Mouse (Mus musculus) liver, embryonic 12.5 days (tissue): ENCODE data around the gene Fas. TPM values are rescaled to one million over a fixed set of nuclear protein-coding genes. Genes with fewer than 3 reads are reported as not detected.

Experiments
- ATAC-seq: fragments of 200-750 bp; cut with Nextera tagmentation; 2 replicates; pipeline ENCODE4 v1.8.0; 2017; ENCODE audit warnings: moderate number of reproducible peaks, mild to moderate bottlenecking, moderate library complexity
- H3K27ac ChIP-seq: fragments of 300-500 bp; sonication (generic); 2 replicates; pipeline ENCODE4 v1.5.1; 2016; ENCODE audit warnings: mild to moderate bottlenecking
- H3K27me3 ChIP-seq: fragments of 300-500 bp; sonication (generic); replicated peaks from 2 replicates; pipeline ENCODE4 v1.6.1; 2016; ENCODE audit warnings: mild to moderate bottlenecking, moderate library complexity
- H3K36me3 ChIP-seq: fragments of 300-500 bp; sonication (generic); 2 replicates; pipeline ENCODE4 v1.6.1; 2016; ENCODE audit warnings: mild to moderate bottlenecking, moderate library complexity
- H3K4me1 ChIP-seq: fragments of 300-500 bp; sonication (generic); 2 replicates; pipeline ENCODE4 v1.6.1; 2016
- H3K4me2 ChIP-seq: fragments of 300-500 bp; sonication (generic); 2 replicates; pipeline ENCODE4 v1.6.1; 2016; ENCODE audit warnings: mild to moderate bottlenecking, moderate library complexity
- H3K4me3 ChIP-seq: fragments of 300-500 bp; sonication (generic); 2 replicates; pipeline ENCODE4 v1.5.1; 2016; ENCODE audit warnings: mild to moderate bottlenecking, moderate library complexity
- H3K9ac ChIP-seq: fragments of 300-500 bp; sonication (generic); 2 replicates; pipeline ENCODE4 v1.6.1; 2016; ENCODE audit warnings: mild to moderate bottlenecking, moderate library complexity
- H3K9me3 ChIP-seq: fragments of 300-500 bp; sonication (generic); replicated peaks from 2 replicates; pipeline ENCODE4 v1.6.1; 2016; ENCODE audit warnings: mild to moderate bottlenecking, moderate library complexity
- WGBS: fragments of 180-500 bp; shearing (Covaris S2); methylation state at CpG from one replicate; pipeline ENCODE4 v1.1.7; 2016; ENCODE audit not compliant: insufficient replicate concordance; 5-methylcytosine and 5-hydroxymethylcytosine counted together
- polyA plus RNA-seq: library from polyadenylated mRNA; unstranded; fragments of >200 nt; fragmentation: Nextera tagmentation; extraction: Ambion mirVana; gene quantifications from 2 replicates; pipeline ENCODE4 v1.2.1, GENCODE M21; 2016

Fas gene
- polyA plus RNA-seq = 0.74 and 1.4 TPM in 2 replicates

- Histone ChIP-seq H3K27ac (no peak within 1 kb of the TSS), H3K9me3 (no peaks in the 10 kb centered on the region), H3K27me3 (peaks cover 10% of the 10 kb centered on the region), H3K9ac (peak within 1 kb of the TSS; percentile 51), H3K36me3 (no peaks in the 10 kb centered on the region), H3K4me1 (peaks cover 10% of the 10 kb centered on the region; the same call in 1 of the 2 replicates), H3K4me2 (peak within 1 kb of the TSS; percentile 74), H3K4me3 (peak within 1 kb of the TSS; percentile 50)
- ATAC-seq = peak; percentile 85
- WGBS = 4% methylated on average over 19 of the region's 19 CpGs
These were observed at the start of gene Fas for GRCm38 (mm10) chr19:34289948-34290789. TSS of gene Fas (plus strand) at chr19:34290666.

GRCm38 (mm10) chr19:34241247-34241915 lies 49.1 kb upstream of the Fas start:
- peaks cover 4% of the 10 kb centered on the region; the same call in 1 of the 2 replicates for H3K36me3 ChIP-seq
- H3K27ac ChIP-seq = no peak overlapping the region
- H3K9me3 ChIP-seq = no peaks in the 10 kb centered on the region
- no peak overlapping the region for H3K4me3 ChIP-seq
- WGBS = 57% methylated on average over 15 of the region's 15 CpGs
- no peak overlapping the region for H3K4me2 ChIP-seq
- H3K9ac ChIP-seq = no peak overlapping the region
- H3K4me1 ChIP-seq = no peaks in the 10 kb centered on the region
- H3K27me3 ChIP-seq = no peaks in the 10 kb centered on the region
- ATAC-seq = no peak

DNA sequence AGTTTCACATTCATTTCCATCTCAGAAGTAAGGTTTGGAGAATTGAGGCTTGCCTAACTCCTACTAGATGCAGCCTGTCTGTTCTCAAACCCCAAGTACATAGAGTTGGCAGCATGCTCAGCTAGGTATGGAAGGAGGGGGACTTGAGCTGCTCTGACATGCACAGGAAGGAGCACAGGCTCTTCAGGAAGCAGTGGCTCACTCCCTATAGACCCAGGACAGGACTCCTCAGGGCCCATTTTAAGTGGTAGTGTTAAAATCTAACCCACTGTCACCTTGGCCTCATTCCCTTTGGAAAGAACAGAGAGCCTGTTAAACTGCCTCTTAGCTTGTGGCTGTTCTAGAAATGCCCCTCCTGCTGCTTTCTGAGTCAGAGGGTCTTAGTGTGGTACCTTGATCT lies 47.5 kb upstream of the Fas start:
- Histone ChIP-seq H3K4me1 (no peaks in the 10 kb centered on the region), H3K36me3 (no peaks in the 10 kb centered on the region), H3K9me3 (no peaks in the 10 kb centered on the region), H3K4me2 (no peak overlapping the region), H3K27ac (no peak overlapping the region), H3K4me3 (no peak overlapping the region), H3K27me3 (no peaks in the 10 kb centered on the region), H3K9ac (no peak overlapping the region)
- no peak for ATAC-seq

GRCm38 (mm10) chr19:34244056-34244455 lies 46.4 kb upstream of the Fas start:
- Histone ChIP-seq H3K4me1 (no peaks in the 10 kb centered on the region), H3K9me3 (no peaks in the 10 kb centered on the region), H3K9ac (no peak overlapping the region), H3K36me3 (no peaks in the 10 kb centered on the region), H3K4me2 (no peak overlapping the region), H3K4me3 (no peak overlapping the region), H3K27me3 (no peaks in the 10 kb centered on the region), H3K27ac (no peak overlapping the region)
- 14% methylated on average over 6 of the region's 6 CpGs for whole genome bisulfite sequencing
- no peak for ATAC-seq

GRCm38 (mm10) chr19:34248558-34248957 lies 41.9 kb upstream of the Fas start:
- H3K9ac ChIP-seq = no peak overlapping the region
- ATAC-seq = no peak
- no peak overlapping the region for H3K4me2 ChIP-seq
- H3K27ac ChIP-seq = no peak overlapping the region
- H3K27me3 ChIP-seq = no peaks in the 10 kb centered on the region
- WGBS = 42% methylated on average over 5 of the region's 5 CpGs
- 0 out of 2 replicates have a peak, but pooled peaks cover 1% of the 10 kb centered on the region for H3K4me1 ChIP-seq
- no peaks in the 10 kb centered on the region for H3K9me3 ChIP-seq
- H3K4me3 ChIP-seq = no peak overlapping the region
- no peaks in the 10 kb centered on the region for H3K36me3 ChIP-seq

DNA sequence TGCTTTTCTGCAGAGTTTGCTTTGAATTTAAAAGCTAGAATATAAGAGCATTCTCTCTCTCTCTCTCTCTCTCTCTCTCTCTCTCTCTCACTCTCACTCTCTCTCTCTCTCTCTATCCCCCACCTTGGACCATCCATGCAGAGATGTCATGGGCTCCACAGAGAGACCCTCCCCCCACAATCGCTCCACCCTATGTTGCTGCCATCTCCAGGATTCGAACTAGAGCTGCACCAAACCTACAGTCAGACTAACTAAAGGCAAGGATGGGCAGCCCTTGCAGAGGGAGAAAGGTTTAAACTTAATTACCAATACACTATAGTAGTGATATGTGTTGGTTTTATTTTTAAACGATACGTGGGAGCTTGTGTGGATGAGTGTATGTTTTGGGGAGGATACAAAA lies 39.8 kb upstream of the Fas start:
- WGBS = 82% methylated on average over 4 of the region's 4 CpGs
- 0 out of 2 replicates have a peak, but pooled peaks cover 4% of the 10 kb centered on the region for H3K4me1 ChIP-seq
- no peak overlapping the region for H3K9ac ChIP-seq
- no peak overlapping the region for H3K4me2 ChIP-seq
- no peaks in the 10 kb centered on the region for H3K36me3 ChIP-seq
- H3K4me3 ChIP-seq = no peak overlapping the region
- no peak for ATAC-seq
- no peaks in the 10 kb centered on the region for H3K9me3 ChIP-seq
- H3K27me3 ChIP-seq = no peaks in the 10 kb centered on the region
- no peak overlapping the region for H3K27ac ChIP-seq

GRCm38 (mm10) chr19:34251900-34252299 lies 38.6 kb upstream of the Fas start:
- ATAC-seq = no peak
- Histone ChIP-seq H3K27ac (no peak overlapping the region), H3K9me3 (no peaks in the 10 kb centered on the region), H3K9ac (no peak overlapping the region), H3K36me3 (no peaks in the 10 kb centered on the region), H3K4me3 (no peak overlapping the region), H3K4me1 (0 out of 2 replicates have a peak, but pooled peaks cover 4% of the 10 kb centered on the region), H3K4me2 (no peak overlapping the region), H3K27me3 (no peaks in the 10 kb centered on the region)
- WGBS = 79% methylated on average over 2 of the region's 2 CpGs

- Histone ChIP-seq H3K4me3 (no peak overlapping the region), H3K27ac (no peak overlapping the region), H3K36me3 (no peaks in the 10 kb centered on the region), H3K4me2 (no peak overlapping the region), H3K9me3 (no peaks in the 10 kb centered on the region), H3K4me1 (0 out of 2 replicates have a peak, but pooled peaks cover 4% of the 10 kb centered on the region), H3K27me3 (no peaks in the 10 kb centered on the region), H3K9ac (no peak overlapping the region)
- WGBS = 63% methylated on average over 9 of the region's 9 CpGs
- ATAC-seq = no peak
These were observed 38.0 kb upstream of the Fas start for GRCm38 (mm10) chr19:34252450-34252849.

GRCm38 (mm10) chr19:34254101-34254879 lies 36.2 kb upstream of the Fas start:
- peak overlapping the region; percentile 33 for H3K4me2 ChIP-seq
- 0 out of 2 replicates have a peak, but pooled peaks cover 4% of the 10 kb centered on the region for H3K4me1 ChIP-seq
- no peaks in the 10 kb centered on the region for H3K9me3 ChIP-seq
- no peak for ATAC-seq
- H3K27ac ChIP-seq = no peak overlapping the region
- H3K27me3 ChIP-seq = no peaks in the 10 kb centered on the region
- WGBS = 18% methylated on average over 14 of the region's 14 CpGs
- no peak overlapping the region for H3K9ac ChIP-seq
- H3K36me3 ChIP-seq = no peaks in the 10 kb centered on the region
- no peak overlapping the region for H3K4me3 ChIP-seq

DNA sequence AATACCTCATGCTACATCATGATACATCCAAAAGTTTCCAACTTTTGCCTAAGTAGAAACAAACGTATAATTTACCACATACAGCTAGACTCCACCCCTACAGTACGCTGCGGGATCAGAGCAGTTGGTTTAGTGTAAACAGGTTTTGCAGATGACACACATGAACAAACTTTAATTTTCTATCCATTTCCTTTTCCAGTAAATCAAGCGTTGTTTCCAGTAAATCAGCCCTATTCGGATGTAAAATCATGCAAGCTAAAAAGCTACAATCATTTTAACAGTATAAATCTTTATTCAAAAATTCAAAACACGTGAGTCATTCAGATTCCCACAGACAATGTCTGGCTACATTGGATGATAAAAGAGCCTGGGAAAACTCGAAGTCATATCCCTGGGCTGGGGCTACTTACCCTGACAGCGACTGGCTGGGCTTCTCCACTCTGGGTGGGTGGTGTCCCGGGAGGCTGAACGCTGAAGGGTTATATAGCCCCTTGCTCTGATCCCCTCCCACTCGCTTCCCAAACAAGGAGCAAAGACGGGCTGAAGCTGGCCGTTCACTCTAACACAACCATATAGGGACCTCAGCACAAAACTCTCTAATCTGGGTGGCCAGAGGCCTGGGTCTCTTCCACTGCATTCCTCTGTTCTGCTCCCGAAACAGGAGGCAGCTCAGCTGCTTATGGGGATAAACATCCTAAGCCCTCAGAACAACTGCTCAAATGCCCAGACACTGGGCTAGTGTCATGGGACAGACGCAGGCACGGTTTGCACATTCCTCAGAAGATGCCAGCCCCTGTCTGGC lies 35.4 kb upstream of the Fas start, which contains the start of gene Acta2:
TSS of gene Acta2 (minus strand) at position 711 of the 802 bp plus-strand sequence.
- ATAC-seq = no peak
- no peak within 1 kb of the TSS for H3K9ac ChIP-seq

GRCm38 (mm10) chr19:34256149-34256548 lies 34.3 kb upstream of the Fas start:
- Histone ChIP-seq H3K4me1 (0 out of 2 replicates have a peak, but pooled peaks cover 4% of the 10 kb centered on the region), H3K9me3 (no peaks in the 10 kb centered on the region), H3K27ac (no peak overlapping the region), H3K9ac (no peak overlapping the region), H3K4me3 (no peak overlapping the region), H3K36me3 (no peaks in the 10 kb centered on the region), H3K4me2 (no peak overlapping the region), H3K27me3 (no peaks in the 10 kb centered on the region)
- ATAC-seq = no peak
- 70% methylated on average over 5 of the region's 5 CpGs for WGBS

More for the DNA sequence above, 35.4 kb upstream of the Fas start, which contains the start of gene Acta2:
- Histone ChIP-seq H3K36me3 (no peaks in the 10 kb centered on the region), H3K4me1 (0 out of 2 replicates have a peak, but pooled peaks cover 4% of the 10 kb centered on the region), H3K27ac (no peak within 1 kb of the TSS), H3K9me3 (no peaks in the 10 kb centered on the region), H3K4me2 (peak within 1 kb of the TSS; percentile 33), H3K27me3 (no peaks in the 10 kb centered on the region), H3K4me3 (no peak within 1 kb of the TSS)
- WGBS = 56% methylated on average over 16 of the region's 16 CpGs
